Mouse (Mus musculus): Measurements from ENCODE around the gene Gm5662.
"Not testable (repeated sequence)": the region's sequence is repeated elsewhere in the genome, so short reads cannot be mapped to it uniquely, and the experiment has no call there.

Gm5662 gene

DNA sequence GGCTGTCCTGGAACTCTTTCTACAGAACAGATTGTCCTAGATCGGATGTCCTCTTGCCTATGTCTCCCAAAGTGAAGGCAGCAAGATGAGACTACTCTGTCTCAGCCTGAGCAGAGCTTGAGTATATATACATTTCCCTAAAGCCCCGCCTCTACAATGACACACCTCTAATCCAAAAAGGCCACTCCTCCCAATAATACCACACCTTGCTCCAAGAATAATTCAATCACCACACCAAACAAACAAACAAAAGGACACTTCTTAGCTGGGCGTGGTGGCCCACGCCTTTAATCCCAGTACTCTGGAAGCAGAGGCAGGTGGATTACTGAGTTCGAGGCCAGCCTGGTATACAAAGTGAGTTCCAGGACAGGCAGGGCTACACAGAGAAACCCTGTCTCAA lies at the start of gene Gm5662:
Gene Gm5662, minus strand, starts transcription at position 101 of the 400 bp plus-strand sequence.
- not testable (repeated sequence) for DNase-seq (ENCODE audit: low spot score)

DNA sequence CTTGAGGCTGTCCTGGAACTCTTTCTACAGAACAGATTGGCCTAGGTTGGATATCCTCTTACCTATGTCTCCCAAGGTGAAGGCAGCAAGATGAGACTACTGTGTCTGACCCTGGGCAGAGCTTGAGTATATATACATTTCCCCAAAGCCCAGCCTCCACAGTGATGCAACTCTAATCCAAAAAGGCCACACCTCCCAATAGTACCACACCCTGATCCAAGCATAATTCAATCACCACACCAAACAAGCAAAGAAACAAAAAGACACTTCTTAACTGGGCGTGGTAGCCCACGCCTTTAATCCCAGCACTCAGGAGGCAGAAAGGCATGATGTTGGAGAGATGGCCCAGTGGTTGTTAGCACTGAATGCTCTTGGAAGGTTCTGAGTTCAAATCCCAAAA lies 49.6 kb upstream of the Gm5662 start, which contains the start of gene Gm5039:
Gene Gm5039, minus strand, starts transcription at position 101 of the 400 bp plus-strand sequence.
- not testable (repeated sequence) for DNase-seq (ENCODE audit: low spot score)

DNA sequence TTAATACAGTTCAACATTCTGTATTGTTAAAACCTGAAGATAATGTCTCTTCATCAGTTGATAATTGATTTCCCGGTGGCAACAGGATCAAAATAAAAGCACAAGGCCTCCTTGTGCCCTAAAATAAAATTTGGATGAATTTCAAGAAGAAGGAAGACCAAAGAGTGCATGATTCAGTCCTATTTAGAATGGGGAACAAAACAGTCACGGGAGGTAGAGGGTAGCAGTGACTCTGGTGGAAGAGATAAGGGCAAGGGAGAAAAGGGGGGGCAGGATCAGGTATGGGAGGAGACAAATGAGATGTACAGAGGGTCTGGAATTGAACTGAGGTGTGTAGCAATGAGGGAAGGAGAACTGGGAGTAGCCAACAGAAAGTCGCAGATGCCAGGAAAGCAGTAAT lies 40.3 kb upstream of the Gm5662 start:
- no peak for DNase-seq (ENCODE audit: low spot score)

DNA sequence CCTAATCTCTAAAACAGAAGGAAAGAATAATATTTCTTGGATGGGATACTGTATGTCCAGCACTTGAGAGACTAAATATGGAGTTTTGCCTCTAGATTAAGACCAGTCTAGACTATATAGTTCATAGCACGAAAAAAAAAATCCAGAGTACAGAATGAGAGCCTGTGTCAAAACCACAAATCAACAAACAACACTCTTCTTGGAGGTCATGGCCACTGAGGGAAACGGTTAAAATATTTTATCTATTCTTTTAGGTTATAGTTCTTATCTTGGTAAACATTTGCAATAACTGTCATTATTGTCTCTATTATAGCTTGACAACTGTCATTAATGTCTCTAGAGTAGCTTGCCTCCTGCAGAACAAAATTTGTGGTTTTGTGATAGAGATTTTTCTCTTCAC lies 22.9 kb upstream of the Gm5662 start:
- not testable (repeated sequence) for DNase-seq (ENCODE audit: low spot score)

DNA sequence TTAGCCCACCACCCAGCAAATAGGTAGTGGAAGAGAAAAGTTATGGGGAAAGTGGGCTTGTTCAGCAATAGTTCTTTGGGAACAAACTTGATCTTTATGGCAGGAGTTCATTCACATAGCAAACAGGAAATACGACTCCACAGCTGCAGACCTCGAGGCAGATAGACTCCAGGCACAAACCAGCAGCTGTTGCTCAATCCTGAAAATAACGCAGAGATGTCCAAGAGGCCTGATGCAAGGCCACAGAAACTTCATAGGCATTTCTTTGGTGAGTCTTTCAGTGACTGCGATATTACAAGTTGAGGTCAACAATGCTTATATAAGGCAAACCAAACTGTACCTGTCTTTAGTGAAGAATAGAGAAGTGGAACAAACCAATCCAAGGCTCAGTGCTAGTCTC lies 18.8 kb upstream of the Gm5662 start:
- not testable (repeated sequence) for DNase-seq (ENCODE audit: low spot score)

DNA sequence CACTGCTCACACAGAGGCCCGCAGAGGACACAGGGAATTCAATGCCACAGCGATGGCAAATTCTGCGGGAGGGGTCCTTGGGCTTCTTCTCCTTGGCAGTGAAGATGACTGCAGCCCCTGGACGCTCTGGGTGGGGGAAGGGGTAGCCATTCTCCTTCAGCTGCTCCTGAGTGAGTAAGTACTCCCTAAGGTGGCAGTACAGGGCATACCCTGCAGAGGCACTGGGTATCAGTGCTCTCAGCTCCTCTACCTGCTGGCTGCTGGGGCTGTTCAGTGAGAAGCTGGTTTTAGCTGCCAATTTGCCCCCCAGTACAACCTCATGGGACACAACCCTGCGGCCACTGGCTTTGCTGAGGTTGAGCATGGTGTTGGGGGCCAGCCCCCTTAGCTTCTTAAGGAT lies 10.9 kb upstream of the Gm5662 start:
- not testable (repeated sequence) for DNase-seq (ENCODE audit: low spot score)

DNA sequence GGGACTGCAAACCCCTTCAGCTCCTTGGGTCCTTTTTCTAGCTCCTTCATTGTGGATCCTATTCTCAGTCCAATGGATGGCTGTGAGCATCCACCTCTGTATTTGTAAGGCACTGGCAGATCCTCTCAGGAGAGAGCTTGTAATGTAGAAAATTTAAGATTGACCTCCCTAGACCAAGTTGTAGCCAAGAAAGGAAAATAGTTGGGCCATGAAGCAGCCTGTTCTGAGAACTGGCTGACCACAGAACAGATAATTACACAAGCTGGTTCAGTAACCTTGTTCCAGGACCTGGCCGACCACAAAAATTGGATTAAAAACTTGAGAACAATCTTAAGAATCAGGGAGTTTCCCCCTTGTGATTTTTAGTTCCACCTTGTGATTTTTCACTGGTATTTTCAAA lies 17.1 kb downstream of the Gm5662 start:
- no peak for DNase-seq (ENCODE audit: low spot score)

DNA sequence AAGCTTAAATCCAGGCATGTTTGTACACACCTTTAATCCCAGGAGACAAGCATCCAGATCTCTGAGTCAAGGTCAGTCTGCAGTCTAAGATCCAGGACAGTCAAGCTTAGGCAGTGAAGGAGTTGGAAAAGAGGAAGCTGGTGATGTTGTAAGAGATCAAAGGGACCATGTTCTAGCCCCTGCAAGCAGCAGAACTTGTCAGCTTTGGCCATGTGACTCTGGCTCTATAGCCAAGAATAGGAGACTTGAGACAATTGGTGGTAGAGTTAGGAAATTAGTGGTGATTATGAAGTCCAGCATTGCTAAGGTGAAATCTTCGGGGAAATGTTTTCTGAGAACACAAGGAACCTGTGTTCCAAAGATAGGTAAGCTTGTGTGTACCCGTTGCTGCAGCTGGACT lies 18.4 kb downstream of the Gm5662 start:
- not testable (repeated sequence) for DNase-seq (ENCODE audit: low spot score)

DNA sequence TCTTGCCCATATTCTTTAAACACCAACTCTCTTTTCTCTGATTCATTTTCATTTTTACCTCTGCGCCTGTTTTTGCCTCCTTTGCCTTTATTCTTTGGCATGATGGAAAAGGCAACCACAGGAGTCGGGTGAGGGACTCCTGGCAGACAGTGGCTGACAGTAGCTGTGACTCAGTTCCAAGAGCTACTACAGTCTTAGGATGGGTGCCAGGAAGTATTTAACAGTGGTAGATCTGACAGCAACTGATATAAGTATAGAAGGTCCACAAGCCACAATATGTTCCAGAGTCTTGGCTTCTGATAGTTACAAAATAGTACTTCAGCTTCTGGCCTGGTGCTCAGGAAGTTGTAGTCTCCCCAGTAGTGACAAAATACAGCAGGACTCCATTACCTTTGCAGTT lies 24.3 kb downstream of the Gm5662 start, which contains the start of gene Gm8332:
Gene Gm8332, minus strand, starts transcription at position 101 of the 400 bp plus-strand sequence.
- DNase-seq (ENCODE audit: low spot score), result not testable (repeated sequence)

DNA sequence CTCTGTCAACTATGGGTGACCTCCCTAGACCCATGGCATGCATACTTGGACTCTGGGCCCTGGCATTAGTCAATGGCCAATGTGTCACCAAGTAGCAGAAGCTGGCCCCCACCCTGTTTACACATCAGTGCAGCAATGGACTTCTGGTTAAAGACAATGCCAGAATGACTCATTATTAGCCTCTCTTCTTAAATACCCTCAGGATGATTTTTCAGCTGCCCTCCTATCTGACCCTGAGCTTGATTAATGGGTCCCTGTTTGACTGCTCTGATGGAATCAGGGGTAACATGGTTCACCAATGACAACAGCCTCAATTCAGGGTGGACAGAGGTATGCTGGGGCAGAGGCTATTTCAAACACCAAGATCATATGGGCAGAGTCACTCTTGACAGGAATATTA lies 28.5 kb downstream of the Gm5662 start:
- not testable (repeated sequence) for DNase-seq (ENCODE audit: low spot score)

DNA sequence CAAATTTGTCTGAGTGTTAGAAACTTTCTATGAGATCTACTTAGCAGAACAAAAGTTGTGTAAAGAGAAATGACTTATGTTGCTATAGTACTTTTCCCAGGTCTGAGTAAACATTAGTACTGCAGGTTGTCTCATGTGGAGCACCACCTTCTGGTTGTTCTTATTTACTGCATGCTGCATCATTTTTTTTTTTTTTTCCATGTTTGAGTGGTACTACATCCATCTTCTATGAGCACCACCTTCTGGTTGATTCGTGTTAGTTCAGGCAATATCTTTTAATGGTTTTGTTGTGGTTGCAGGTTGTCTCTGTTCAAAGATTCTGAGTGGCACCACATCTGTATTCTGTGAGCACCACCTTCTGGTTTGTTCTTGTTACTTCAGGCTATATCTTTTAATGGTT lies 31.4 kb downstream of the Gm5662 start:
- not testable (repeated sequence) for DNase-seq (ENCODE audit: low spot score)
